Mouse (Mus musculus) CH12.LX (cell line): Measurements from ENCODE around the gene Prkch. TPM values are rescaled to one million over a fixed set of nuclear protein-coding genes. Genes with fewer than 3 reads are reported as not detected.

Experiments used
- DNase-seq: peaks from one replicate; pipeline ENCODE4 v3.0.0-alpha.2; 2013; ENCODE audit errors: extremely low read depth
- H3K27ac ChIP-seq: 2 replicates; pipeline ENCODE4 v1.5.1; 2012; ENCODE audit warnings: low read depth, mild to moderate bottlenecking, control low read depth, moderate library complexity; ENCODE audit not compliant: insufficient read depth
- H3K27me3 ChIP-seq: replicated peaks from 2 replicates; pipeline ENCODE3; 2012; ENCODE audit warnings: inconsistent platforms
- H3K36me3 ChIP-seq, 2 experiments: replicated peaks in 1 of 2; 2 replicates each; pipeline versions ENCODE3 to v1.6.1; 2012; ENCODE audit warnings: inconsistent platforms in 1 of 2, low read length in 1 of 2, mild to moderate bottlenecking in 1 of 2, mixed read lengths in 1 of 2, moderate library complexity in 1 of 2; ENCODE audit not compliant: control insufficient read depth in 1 of 2, insufficient read depth in 1 of 2
- H3K4me1 ChIP-seq, 2 experiments: 2 replicates each; pipeline ENCODE4 v1.6.1; 2012; ENCODE audit warnings: inconsistent platforms in 1 of 2, moderate library complexity in 1 of 2; ENCODE audit not compliant: insufficient read depth in 2 of 2, control insufficient read depth in 1 of 2
- H3K4me2 ChIP-seq: 2 replicates; pipeline ENCODE4 v1.6.1; 2012; ENCODE audit warnings: low read depth, mild to moderate bottlenecking, control low read depth; ENCODE audit not compliant: poor library complexity, insufficient read depth, severe bottlenecking
- H3K4me3 ChIP-seq, 3 experiments: fragments of 150-350 bp in 1 of 3; sonication (generic) in 1 of 3; replicated peaks in 1 of 3; 2 replicates each; pipeline versions ENCODE3 to v1.5.1; 2011 to 2012; ENCODE audit warnings: low read depth in 2 of 3, low read length in 2 of 3, mild to moderate bottlenecking in 2 of 3, moderate library complexity in 2 of 3, control low read depth in 1 of 3, improper control_type of control experiment in 1 of 3, inconsistent platforms in 1 of 3, mixed read lengths in 1 of 3; ENCODE audit not compliant: poor library complexity in 1 of 3
- H3K79me2 ChIP-seq: replicated peaks from 2 replicates; pipeline ENCODE4 v1.6.1; 2012; ENCODE audit warnings: mild to moderate bottlenecking, moderate library complexity; ENCODE audit not compliant: control insufficient read depth, poor library complexity, insufficient read depth, severe bottlenecking; ENCODE audit errors: extremely low read depth
- H3K9ac ChIP-seq: 2 replicates; pipeline ENCODE4 v1.6.1; 2012; ENCODE audit warnings: low read depth, mild to moderate bottlenecking, control low read depth, moderate library complexity; ENCODE audit not compliant: insufficient read depth
- H3K9me3 ChIP-seq: replicated peaks from 2 replicates; pipeline ENCODE3; 2012; ENCODE audit warnings: low read length, inconsistent platforms, mixed read lengths
- BHLHE40 ChIP-seq: IDR thresholded peaks from 2 replicates; pipeline ENCODE4 v1.6.1; 2011; ENCODE audit warnings: mild to moderate bottlenecking, low read depth, low read length, improper control_type of control experiment
- CTCF ChIP-seq, 2 experiments: IDR thresholded peaks in 1 of 2; conservative IDR thresholded peaks in 1 of 2; 2 replicates each; pipeline ENCODE4 v1.5.1; 2011 to 2012; ENCODE audit warnings: low read depth in 2 of 2, low read length in 2 of 2, improper control_type of control experiment in 1 of 2, inconsistent platforms in 1 of 2, mild to moderate bottlenecking in 1 of 2, moderate library complexity in 1 of 2
- ETS1 ChIP-seq: conservative IDR thresholded peaks from 2 replicates; pipeline ENCODE4 v1.6.1; 2012; ENCODE audit warnings: low read depth, mild to moderate bottlenecking, inconsistent platforms, low read length, improper control_type of control experiment, moderate library complexity
- GABPA ChIP-seq: IDR thresholded peaks from 2 replicates; pipeline ENCODE4 v1.6.1; 2012; ENCODE audit warnings: low read depth, low read length, improper control_type of control experiment, inconsistent platforms; ENCODE audit not compliant: insufficient replicate concordance
- JUN ChIP-seq: IDR thresholded peaks from 2 replicates; pipeline ENCODE4 v1.6.1; 2011; ENCODE audit warnings: low read depth, mild to moderate bottlenecking, low read length, improper control_type of control experiment, moderate library complexity; ENCODE audit not compliant: insufficient read depth
- KAT2A ChIP-seq: IDR thresholded peaks from 2 replicates; pipeline ENCODE4 v1.6.1; 2012; ENCODE audit warnings: low read length, improper control_type of control experiment, inconsistent platforms; ENCODE audit not compliant: insufficient replicate concordance
- MAZ ChIP-seq: IDR thresholded peaks from 2 replicates; pipeline ENCODE4 v1.6.1; 2012; ENCODE audit warnings: low read depth, mild to moderate bottlenecking, inconsistent platforms, low read length, improper control_type of control experiment, moderate library complexity
- MEF2A ChIP-seq: IDR thresholded peaks from 2 replicates; pipeline ENCODE4 v1.6.1; 2014; ENCODE audit warnings: low read depth, mild to moderate bottlenecking, inconsistent platforms, low read length, improper control_type of control experiment, borderline replicate concordance
- NRF1 ChIP-seq: IDR thresholded peaks from 2 replicates; pipeline ENCODE4 v1.6.1; 2014; ENCODE audit warnings: low read depth, mild to moderate bottlenecking, inconsistent platforms, low read length, improper control_type of control experiment, moderate library complexity
- POLR2A ChIP-seq: IDR thresholded peaks from 2 replicates; pipeline ENCODE4 v1.6.1; 2011; ENCODE audit warnings: low read depth, mild to moderate bottlenecking, improper control_type of control experiment, low read length
- SMC3 ChIP-seq: IDR thresholded peaks from 2 replicates; pipeline ENCODE4 v1.6.1; 2011; ENCODE audit warnings: low read depth, low read length, improper control_type of control experiment
- TCF12 ChIP-seq: IDR thresholded peaks from 2 replicates; pipeline ENCODE4 v1.6.1; 2014; ENCODE audit warnings: low read depth, mild to moderate bottlenecking, inconsistent platforms, low read length, improper control_type of control experiment
- UBTF ChIP-seq: IDR thresholded peaks from 2 replicates; pipeline ENCODE4 v1.6.1; 2012; ENCODE audit warnings: low read depth, mild to moderate bottlenecking, inconsistent platforms, low read length, improper control_type of control experiment, moderate library complexity
- USF2 ChIP-seq: conservative IDR thresholded peaks from 2 replicates; pipeline ENCODE4 v1.6.1; 2011; ENCODE audit warnings: low read depth, low read length, improper control_type of control experiment
- ZKSCAN1 ChIP-seq: IDR thresholded peaks from 2 replicates; pipeline ENCODE4 v1.6.1; 2012; ENCODE audit warnings: low read depth, inconsistent platforms, low read length, improper control_type of control experiment, borderline replicate concordance
- dilution Hi-C: fragments of 300-500 bp; cut with MboI; formaldehyde crosslinking; loops from 2 replicates; pipeline ENCODE4 v1.14.3; 2020; ENCODE audit warnings: low sequenced_read_pairs; ENCODE audit not compliant: extremely low pct_unique_long_range_greater_than_20kb, extremely low pct_ligation_motif_present
- in situ Hi-C: fragments of 300-500 bp; cut with MboI; formaldehyde crosslinking; loops from 3 replicates; pipeline ENCODE4 v1.14.3; 2019; ENCODE audit warnings: low sequenced_read_pairs, low pct_ligation_motif_present, low pct_unique_long_range_greater_than_20kb, mixed read lengths
- polyA plus RNA-seq: library from polyadenylated mRNA; unstranded; fragments of >175 nt; gene quantifications from 2 replicates; pipeline ENCODE4 v1.2.1, GENCODE M21; 2012; ENCODE audit warnings: low read depth; ENCODE audit not compliant: insufficient read length
- total RNA-seq, 2 experiments: library from RNA; depleted of rRNA; stranded (reverse); fragments of 300-350 nt in 1 of 2; fragments of >200 nt in 1 of 2; gene quantifications; 2 replicates each; pipeline ENCODE4 v1.2.3; 2012 to 2014

Prkch gene
- total and polyA plus RNA-seq, 3 experiments = 0.76 to 2.3 (median 1.8) TPM

DNA sequence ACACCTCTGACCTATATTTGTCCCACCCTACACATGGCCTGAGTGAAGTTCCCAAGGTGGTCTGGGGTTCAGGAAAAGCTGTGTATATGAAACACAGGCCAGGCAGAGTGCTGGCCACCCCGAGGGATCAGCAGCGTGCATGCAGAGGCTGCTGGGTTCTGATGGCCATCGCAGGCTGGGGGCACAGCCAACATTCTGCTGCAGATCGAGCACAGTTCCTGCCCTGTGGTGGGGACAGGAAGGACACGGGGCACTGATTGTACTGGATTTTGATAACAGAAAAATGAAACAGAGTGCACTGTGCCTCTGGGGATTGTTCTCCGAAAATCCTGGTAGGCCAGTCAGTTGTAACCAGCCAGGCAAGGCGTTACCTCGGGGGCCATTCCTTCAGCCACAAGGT lies 181.6 kb downstream of the Prkch start:
- H3K79me2 ChIP-seq = no peaks in the 10 kb centered on the region
- dilution Hi-C loops = no loop called here

DNA sequence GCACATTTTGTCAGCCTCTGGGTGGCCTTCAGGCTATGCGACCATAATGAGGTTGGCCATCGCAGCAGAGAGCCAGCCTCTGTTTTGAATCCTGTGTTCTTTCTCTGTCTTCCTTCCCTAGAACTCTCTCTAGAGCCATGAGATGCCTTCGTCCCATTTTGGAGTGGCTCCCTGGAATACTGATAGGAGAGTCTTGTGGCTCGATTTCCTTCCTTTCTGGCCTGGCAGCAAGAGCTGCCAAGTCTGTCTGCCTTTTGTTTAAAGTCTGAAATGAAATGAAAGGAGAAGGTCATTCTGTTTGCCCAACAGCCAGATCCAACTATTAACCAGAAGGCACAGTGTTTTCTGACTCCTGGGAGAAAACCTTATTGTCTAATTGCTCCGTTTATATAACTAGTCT lies 184.2 kb downstream of the Prkch start:
- H3K9me3 ChIP-seq = no peaks in the 10 kb centered on the region
- no peak for DNase-seq
- TF ChIP-seq POLR2A (no peak), MEF2A (no peak), SMC3 (no peak), KAT2A (no peak), NRF1 (no peak), JUN (no peak), CTCF (conservative IDR thresholded peaks at IDR 0.05 in 1 of 2, IDR thresholded peaks at IDR 0.05 in 1 of 2; ENCODE audit: low read depth in 2 of 2, low read length in 2 of 2) (no peak), BHLHE40 (no peak)
- TF ChIP-seq, all 38 proteins: peak for 0
- no peaks in the 10 kb centered on the region for H3K27me3 ChIP-seq
- H3K4me1 ChIP-seq = peaks cover 0 to 15% of the 10 kb centered on the region in 2 experiments; a peak in 2 of 4 replicates
- no peak overlapping the region for H3K9ac ChIP-seq
- dilution Hi-C loops = no loop called here
- H3K4me2 ChIP-seq = no peak overlapping the region
- H3K4me3 ChIP-seq = no peak overlapping the region
- H3K79me2 ChIP-seq = no peaks in the 10 kb centered on the region
- no peaks in the 10 kb centered on the region for H3K36me3 ChIP-seq
- no peak overlapping the region for H3K27ac ChIP-seq
- in situ Hi-C loops = no loop called here

More for the DNA sequence above, 181.6 kb downstream of the Prkch start:
- Histone ChIP-seq H3K27me3 (no peaks in the 10 kb centered on the region), H3K27ac (no peak overlapping the region), H3K4me2 (no peak overlapping the region), H3K9ac (no peak overlapping the region), H3K4me3 (no peak overlapping the region), H3K4me1 (peaks cover 0 to 19% of the 10 kb centered on the region in 2 experiments; a peak in 2 of 4 replicates), H3K9me3 (no peaks in the 10 kb centered on the region), H3K36me3 (no peaks in the 10 kb centered on the region)
- DNase-seq = no peak
- in situ Hi-C loops = no loop called here
- TF ChIP-seq ZKSCAN1 (no peak), BHLHE40 (no peak), MAZ (no peak), USF2 (no peak), ETS1 (no peak), UBTF (no peak), GABPA (no peak), TCF12 (no peak), KAT2A (no peak)
